Mouse (Mus musculus): ENCODE measurements around the gene Tgfbr3. TPM values are rescaled to one million over a fixed set of nuclear protein-coding genes. Genes with fewer than 3 reads are reported as not detected.
A peak's percentile ranks its signal among the peaks of the same experiment; 100 is the strongest.

Tgfbr3 gene
- polyA plus RNA-seq, 1 experiment from 2014 or later = 4.3 TPM

DNA sequence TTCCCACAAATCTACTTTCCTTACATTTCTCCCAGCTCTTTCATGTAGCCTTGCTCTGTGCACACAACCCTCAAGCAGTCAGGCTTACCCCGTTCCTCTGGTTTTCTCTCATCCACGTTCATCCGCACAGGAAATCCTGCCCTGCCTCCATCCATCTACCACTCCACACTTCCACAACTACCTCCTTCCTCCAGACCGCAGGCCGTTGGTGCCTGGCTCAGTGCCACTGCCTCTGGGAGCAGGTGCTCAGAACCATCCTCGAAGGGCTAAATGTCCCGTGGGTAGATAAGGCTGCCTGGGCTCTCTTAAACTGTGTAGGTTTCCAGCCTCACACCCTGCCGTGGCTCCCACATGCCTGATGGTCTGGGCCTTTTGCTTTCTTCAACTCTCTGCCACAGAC lies 197.3 kb downstream of the Tgfbr3 start:
- Histone ChIP-seq H3K9me3 (replicated peaks; ENCODE audit: control insufficient read depth, low read length, poor library complexity, severe bottlenecking) (no peaks in the 10 kb centered on the region), H3K27ac (ENCODE audit: low read length) (no peak overlapping the region), H3K27me3 (ENCODE audit: control insufficient read depth, insufficient read depth, low read depth, low read length) (no peaks in the 10 kb centered on the region), H3K4me1 (ENCODE audit: control insufficient read depth, insufficient read depth, low read length) (peaks cover 8% of the 10 kb centered on the region), H3K4me3 (ENCODE audit: low read depth, low read length) (no peak overlapping the region), H3K9ac (ENCODE audit: low read depth, low read length) (no peak overlapping the region), H3K4me2 (ENCODE audit: low read length) (no peak overlapping the region), H3K36me3 (ENCODE audit: control insufficient read depth, insufficient read depth, low read length) (no peaks in the 10 kb centered on the region)
- no peak for ATAC-seq
- 82% methylated on average over 8 of the region's 8 CpGs for WGBS

GRCm38 (mm10) chr5:107089966-107090365 lies 199.5 kb downstream of the Tgfbr3 start:
- Histone ChIP-seq H3K4me1 (ENCODE audit: control insufficient read depth, insufficient read depth, low read length) (peaks cover 8% of the 10 kb centered on the region), H3K9me3 (replicated peaks; ENCODE audit: control insufficient read depth, low read length, poor library complexity, severe bottlenecking) (no peaks in the 10 kb centered on the region), H3K27ac (ENCODE audit: low read length) (no peak overlapping the region), H3K4me3 (ENCODE audit: low read depth, low read length) (no peak overlapping the region), H3K9ac (ENCODE audit: low read depth, low read length) (no peak overlapping the region), H3K4me2 (ENCODE audit: low read length) (no peak overlapping the region), H3K36me3 (ENCODE audit: control insufficient read depth, insufficient read depth, low read length) (no peaks in the 10 kb centered on the region), H3K27me3 (ENCODE audit: control insufficient read depth, insufficient read depth, low read depth, low read length) (no peaks in the 10 kb centered on the region)
- no peak for ATAC-seq
- WGBS = 45% methylated on average over 5 of the region's 5 CpGs

GRCm38 (mm10) chr5:107087829-107088808 lies 201.3 kb downstream of the Tgfbr3 start:
- peaks cover 8% of the 10 kb centered on the region for H3K4me1 ChIP-seq (ENCODE audit: control insufficient read depth, insufficient read depth, low read length)
- H3K9me3 ChIP-seq (replicated peaks; ENCODE audit: control insufficient read depth, low read length, poor library complexity, severe bottlenecking) = no peaks in the 10 kb centered on the region
- H3K9ac ChIP-seq (ENCODE audit: low read depth, low read length) = no peak overlapping the region
- ATAC-seq = peak; percentile 76
- H3K27me3 ChIP-seq (ENCODE audit: control insufficient read depth, insufficient read depth, low read depth, low read length) = no peaks in the 10 kb centered on the region
- 19% methylated on average over 12 of the region's 12 CpGs for WGBS
- no peak overlapping the region for H3K27ac ChIP-seq (ENCODE audit: low read length)
- no peaks in the 10 kb centered on the region for H3K36me3 ChIP-seq (ENCODE audit: control insufficient read depth, insufficient read depth, low read length)
- H3K4me3 ChIP-seq (ENCODE audit: low read depth, low read length) = no peak overlapping the region
- H3K4me2 ChIP-seq (ENCODE audit: low read length) = peak overlapping the region; percentile 27; the same call in 1 of the 2 replicates

- Histone ChIP-seq H3K4me3 (ENCODE audit: low read depth, low read length) (no peak overlapping the region), H3K4me1 (ENCODE audit: control insufficient read depth, insufficient read depth, low read length) (peaks cover 8% of the 10 kb centered on the region), H3K9ac (ENCODE audit: low read depth, low read length) (no peak overlapping the region), H3K4me2 (ENCODE audit: low read length) (no peak overlapping the region), H3K27me3 (ENCODE audit: control insufficient read depth, insufficient read depth, low read depth, low read length) (no peaks in the 10 kb centered on the region), H3K36me3 (ENCODE audit: control insufficient read depth, insufficient read depth, low read length) (no peaks in the 10 kb centered on the region), H3K9me3 (replicated peaks; ENCODE audit: control insufficient read depth, low read length, poor library complexity, severe bottlenecking) (no peaks in the 10 kb centered on the region), H3K27ac (ENCODE audit: low read length) (no peak overlapping the region)
- no peak for ATAC-seq
- 53% methylated on average over 2 of the region's 2 CpGs for WGBS
Observed at GRCm38 (mm10) chr5:107087291-107087690, 202.1 kb downstream of the Tgfbr3 start.

GRCm38 (mm10) chr5:107086166-107086565 lies 203.3 kb downstream of the Tgfbr3 start:
- no peak for ATAC-seq
- 90% methylated on average over 5 of the region's 5 CpGs for WGBS
- H3K36me3 ChIP-seq (ENCODE audit: control insufficient read depth, insufficient read depth, low read length) = no peaks in the 10 kb centered on the region

GRCm38 (mm10) chr5:107084431-107084830 lies 205.0 kb downstream of the Tgfbr3 start:
- no peak for ATAC-seq
- Histone ChIP-seq H3K4me1 (ENCODE audit: control insufficient read depth, insufficient read depth, low read length) (peaks cover 13% of the 10 kb centered on the region), H3K4me2 (ENCODE audit: low read length) (no peak overlapping the region), H3K4me3 (ENCODE audit: low read depth, low read length) (no peak overlapping the region), H3K9me3 (replicated peaks; ENCODE audit: control insufficient read depth, low read length, poor library complexity, severe bottlenecking) (no peaks in the 10 kb centered on the region), H3K27me3 (ENCODE audit: control insufficient read depth, insufficient read depth, low read depth, low read length) (no peaks in the 10 kb centered on the region), H3K27ac (ENCODE audit: low read length) (no peak overlapping the region), H3K9ac (ENCODE audit: low read depth, low read length) (no peak overlapping the region), H3K36me3 (ENCODE audit: control insufficient read depth, insufficient read depth, low read length) (no peaks in the 10 kb centered on the region)
- 89% methylated on average over 4 of the region's 4 CpGs for WGBS

More at GRCm38 (mm10) chr5:107086166-107086565, 203.3 kb downstream of the Tgfbr3 start:
- Histone ChIP-seq H3K4me1 (ENCODE audit: control insufficient read depth, insufficient read depth, low read length) (peaks cover 8% of the 10 kb centered on the region), H3K9me3 (replicated peaks; ENCODE audit: control insufficient read depth, low read length, poor library complexity, severe bottlenecking) (no peaks in the 10 kb centered on the region), H3K27me3 (ENCODE audit: control insufficient read depth, insufficient read depth, low read depth, low read length) (no peaks in the 10 kb centered on the region), H3K27ac (ENCODE audit: low read length) (no peak overlapping the region), H3K4me2 (ENCODE audit: low read length) (no peak overlapping the region), H3K4me3 (ENCODE audit: low read depth, low read length) (no peak overlapping the region), H3K9ac (ENCODE audit: low read depth, low read length) (no peak overlapping the region)

GRCm38 (mm10) chr5:107082011-107082410 lies 207.4 kb downstream of the Tgfbr3 start:
- 77% methylated on average over 3 of the region's 3 CpGs for WGBS
- no peaks in the 10 kb centered on the region for H3K9me3 ChIP-seq (replicated peaks; ENCODE audit: control insufficient read depth, low read length, poor library complexity, severe bottlenecking)
- no peak overlapping the region for H3K27ac ChIP-seq (ENCODE audit: low read length)
- no peak overlapping the region for H3K4me3 ChIP-seq (ENCODE audit: low read depth, low read length)
- ATAC-seq = no peak
- no peaks in the 10 kb centered on the region for H3K27me3 ChIP-seq (ENCODE audit: control insufficient read depth, insufficient read depth, low read depth, low read length)
- H3K9ac ChIP-seq (ENCODE audit: low read depth, low read length) = no peak overlapping the region
- no peaks in the 10 kb centered on the region for H3K36me3 ChIP-seq (ENCODE audit: control insufficient read depth, insufficient read depth, low read length)
- H3K4me1 ChIP-seq (ENCODE audit: control insufficient read depth, insufficient read depth, low read length) = peaks cover 4% of the 10 kb centered on the region
- no peak overlapping the region for H3K4me2 ChIP-seq (ENCODE audit: low read length)

DNA sequence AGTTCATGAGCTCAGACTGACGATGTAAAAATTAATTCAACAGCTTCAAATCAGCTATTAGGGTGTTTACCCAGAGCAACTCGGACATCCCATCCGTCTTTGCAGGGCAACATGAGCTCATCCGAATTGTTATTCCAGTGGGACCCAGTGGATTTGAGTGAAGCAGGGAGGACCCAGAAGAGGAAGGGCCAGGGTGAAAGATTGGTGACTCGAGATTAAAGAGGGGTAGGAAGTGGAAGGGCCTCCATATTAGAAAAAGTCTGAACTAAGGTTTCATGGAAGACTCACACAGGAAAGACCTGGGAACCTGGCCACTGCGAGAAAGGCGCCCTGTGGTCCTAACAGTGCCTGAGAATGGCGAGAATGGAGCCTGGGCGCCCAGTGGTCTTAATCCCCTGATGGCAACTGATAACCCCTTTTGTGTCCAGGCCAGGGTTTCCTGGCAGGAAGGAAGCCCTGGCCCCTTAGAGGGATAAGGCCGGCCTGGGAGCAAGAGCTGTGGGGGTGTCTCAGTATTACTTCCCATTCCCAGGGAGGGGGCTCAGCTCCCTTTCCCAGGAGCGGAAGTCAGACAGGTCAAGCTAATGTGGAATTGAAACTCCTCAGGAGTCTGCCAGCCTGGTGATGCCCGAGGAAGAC lies 208.3 kb downstream of the Tgfbr3 start:
- Histone ChIP-seq H3K27me3 (ENCODE audit: control insufficient read depth, insufficient read depth, low read depth, low read length) (no peaks in the 10 kb centered on the region), H3K36me3 (ENCODE audit: control insufficient read depth, insufficient read depth, low read length) (no peaks in the 10 kb centered on the region), H3K9ac (ENCODE audit: low read depth, low read length) (no peak overlapping the region), H3K4me1 (ENCODE audit: control insufficient read depth, insufficient read depth, low read length) (peaks cover 4% of the 10 kb centered on the region), H3K4me3 (ENCODE audit: low read depth, low read length) (no peak overlapping the region), H3K4me2 (ENCODE audit: low read length) (no peak overlapping the region), H3K27ac (ENCODE audit: low read length) (no peak overlapping the region), H3K9me3 (replicated peaks; ENCODE audit: control insufficient read depth, low read length, poor library complexity, severe bottlenecking) (no peaks in the 10 kb centered on the region)
- 42% methylated on average over 12 of the region's 12 CpGs for WGBS
- ATAC-seq = no peak

GRCm38 (mm10) chr5:107079920-107080319 lies 209.5 kb downstream of the Tgfbr3 start:
- Histone ChIP-seq H3K27ac (ENCODE audit: low read length) (no peak overlapping the region), H3K9ac (ENCODE audit: low read depth, low read length) (no peak overlapping the region), H3K4me2 (ENCODE audit: low read length) (no peak overlapping the region), H3K4me1 (ENCODE audit: control insufficient read depth, insufficient read depth, low read length) (peaks cover 4% of the 10 kb centered on the region), H3K27me3 (ENCODE audit: control insufficient read depth, insufficient read depth, low read depth, low read length) (no peaks in the 10 kb centered on the region), H3K9me3 (replicated peaks; ENCODE audit: control insufficient read depth, low read length, poor library complexity, severe bottlenecking) (no peaks in the 10 kb centered on the region), H3K4me3 (ENCODE audit: low read depth, low read length) (no peak overlapping the region), H3K36me3 (ENCODE audit: control insufficient read depth, insufficient read depth, low read length) (no peaks in the 10 kb centered on the region)
- WGBS = 59% methylated on average over 8 of the region's 8 CpGs
- no peak for ATAC-seq

All from midbrain, embryonic 16.5 days (tissue).